Mouse (Mus musculus): ENCODE results near the gene Tmem141. TPM values are rescaled to one million over a fixed set of nuclear protein-coding genes. Genes with fewer than 3 reads are reported as not detected.

Gene Tmem141
- polyA plus RNA-seq (2012; ENCODE audit: insufficient read depth, low replicate concordance) = 0.94 TPM in 1 of 2 replicates, not detected in the other

DNA sequence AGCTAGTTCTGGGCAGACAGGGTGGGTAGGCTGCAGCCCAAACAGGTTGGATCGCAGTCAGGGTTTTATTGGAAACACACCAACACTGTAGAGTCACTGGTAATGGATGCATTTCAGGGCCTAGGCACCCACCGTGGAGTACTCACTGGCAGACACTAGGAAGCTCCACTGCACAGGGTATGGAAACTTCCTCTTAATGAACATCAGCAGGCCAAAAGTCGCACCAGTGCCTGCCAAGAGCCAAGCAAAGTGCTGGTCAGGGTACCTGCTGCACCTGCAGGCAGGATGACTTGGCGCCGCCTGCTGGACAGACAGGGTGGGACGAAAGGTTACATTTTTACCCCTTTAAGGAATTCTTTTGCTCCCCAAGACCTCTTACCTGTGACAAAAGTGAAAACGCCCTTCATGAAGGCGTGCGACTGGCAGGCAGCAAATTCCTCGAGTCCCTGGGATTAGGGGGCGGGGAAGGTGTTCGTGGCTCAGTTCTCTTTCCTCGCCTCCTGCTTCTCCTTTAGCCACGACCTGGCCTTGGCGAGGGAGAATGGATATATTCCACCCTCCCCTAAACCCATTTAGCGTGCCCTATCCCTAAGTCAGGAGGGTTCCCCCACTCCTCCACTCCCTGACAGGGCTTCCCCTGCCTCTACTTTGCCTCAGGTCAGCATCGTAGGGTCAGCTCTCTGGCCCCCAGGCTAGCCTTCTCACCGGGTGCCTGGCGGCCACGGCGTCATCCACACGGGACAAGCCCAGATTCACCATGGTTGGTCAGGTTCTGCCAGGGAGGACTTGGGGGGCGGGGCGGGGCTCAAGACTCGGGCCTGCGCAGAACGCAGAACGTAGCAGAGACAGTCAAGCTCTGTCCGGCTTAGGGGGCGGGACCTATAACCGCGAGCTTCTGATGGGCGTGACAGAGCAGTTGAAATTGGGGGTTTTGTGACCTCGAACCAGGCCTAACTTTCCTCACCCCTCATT is at the start of gene Tmem141:
Tmem141 (minus strand) TSS at position 777 of the 972 bp plus-strand sequence.
- Histone ChIP-seq H3K9me3 (no peaks in the 10 kb centered on the region), H3K36me3 (replicated peaks; ENCODE audit: low read length) (no peaks in the 10 kb centered on the region), H3K4me1 (peaks cover 21% of the 10 kb centered on the region), H3K27me3 (replicated peaks) (peaks cover 88% of the 10 kb centered on the region), H3K4me3 (replicated peaks) (peak within 1 kb of the TSS; percentile 88)
- no peak for TF ChIP-seq GATA1 (IDR thresholded peaks at IDR 0.05; ENCODE audit: borderline replicate concordance, low read length)
- TF ChIP-seq FLI1 (IDR thresholded peaks at IDR 0.05; ENCODE audit: low read length) = no peak

DNA sequence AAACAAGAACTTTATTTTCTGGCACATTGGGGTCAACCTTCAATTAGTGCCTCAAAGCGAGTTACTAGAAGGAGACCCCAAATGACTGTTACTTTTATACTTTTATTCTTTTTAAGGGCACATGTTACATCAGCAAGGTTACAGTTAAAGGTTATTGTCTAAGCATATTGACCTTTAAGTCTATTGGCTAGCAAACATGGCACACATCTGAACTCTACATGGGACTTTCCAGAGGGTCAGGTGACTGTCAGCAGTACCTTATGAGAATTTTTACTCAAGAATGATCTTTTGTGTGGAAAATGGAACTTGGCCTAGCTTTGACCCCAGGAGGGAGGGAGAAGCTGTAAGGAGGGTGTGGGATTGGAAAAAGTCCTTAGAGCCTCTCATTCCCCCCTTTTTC is 44.7 kb upstream of the Tmem141 start:
- no peaks in the 10 kb centered on the region for H3K36me3 ChIP-seq (replicated peaks; ENCODE audit: low read length)
- no peak overlapping the region for H3K4me3 ChIP-seq (replicated peaks)
- H3K4me1 ChIP-seq = no peaks in the 10 kb centered on the region
- TF ChIP-seq FLI1 (IDR thresholded peaks at IDR 0.05; ENCODE audit: low read length) = no peak
- no peak for TF ChIP-seq GATA1 (IDR thresholded peaks at IDR 0.05; ENCODE audit: borderline replicate concordance, low read length)
- 0 out of 2 replicates have a peak, but pooled peaks cover 3% of the 10 kb centered on the region for H3K9me3 ChIP-seq
- H3K27me3 ChIP-seq (replicated peaks) = peaks cover 46% of the 10 kb centered on the region

DNA sequence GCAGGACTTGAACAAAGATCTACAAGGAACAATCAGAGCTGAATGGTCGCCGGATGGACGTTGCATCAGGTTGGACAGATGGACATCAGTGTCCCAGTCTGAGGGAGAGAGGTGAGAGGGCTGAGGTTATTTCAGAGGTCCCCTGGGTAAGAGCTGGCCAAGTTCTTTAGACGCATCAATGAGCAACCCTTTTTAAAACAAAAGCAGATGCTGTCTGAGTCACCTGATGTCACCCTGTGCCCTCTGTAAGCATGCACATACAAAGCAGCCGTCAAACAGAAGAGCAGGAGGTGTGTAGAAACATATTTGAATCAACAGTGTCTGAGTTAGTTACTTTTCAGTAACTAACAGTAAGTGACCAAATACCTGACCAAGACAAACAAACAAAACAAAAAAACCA is 42.3 kb upstream of the Tmem141 start:
- Histone ChIP-seq H3K9me3 (no peaks in the 10 kb centered on the region), H3K36me3 (replicated peaks; ENCODE audit: low read length) (no peaks in the 10 kb centered on the region), H3K4me1 (no peaks in the 10 kb centered on the region), H3K4me3 (replicated peaks) (no peak overlapping the region), H3K27me3 (replicated peaks) (peaks cover 50% of the 10 kb centered on the region)
- TF ChIP-seq FLI1 (IDR thresholded peaks at IDR 0.05; ENCODE audit: low read length) (no peak), GATA1 (IDR thresholded peaks at IDR 0.05; ENCODE audit: borderline replicate concordance, low read length) (no peak)

DNA sequence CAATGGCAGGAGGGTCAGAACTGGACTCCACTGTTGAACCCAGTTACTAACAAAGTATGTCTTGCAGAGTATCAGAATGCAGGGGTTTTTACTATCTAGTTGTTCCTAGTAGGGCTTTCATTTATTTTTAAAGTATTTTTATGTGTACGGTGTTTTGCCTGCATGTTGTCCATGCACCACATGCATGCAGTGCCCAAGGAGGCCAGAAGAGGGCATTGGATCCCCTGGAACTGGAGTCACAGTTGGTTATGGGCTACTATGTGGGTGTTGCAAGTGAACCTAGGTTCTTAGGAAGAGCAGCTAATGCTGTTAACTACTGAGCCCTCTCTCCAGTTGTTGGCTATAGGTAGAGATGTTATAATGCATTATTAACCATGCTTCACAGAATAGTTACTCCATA is 41.7 kb upstream of the Tmem141 start:
- Histone ChIP-seq H3K4me1 (no peaks in the 10 kb centered on the region), H3K9me3 (no peaks in the 10 kb centered on the region), H3K36me3 (replicated peaks; ENCODE audit: low read length) (no peaks in the 10 kb centered on the region), H3K27me3 (replicated peaks) (peaks cover 56% of the 10 kb centered on the region), H3K4me3 (replicated peaks) (no peak overlapping the region)
- TF ChIP-seq FLI1 (IDR thresholded peaks at IDR 0.05; ENCODE audit: low read length) (no peak), GATA1 (IDR thresholded peaks at IDR 0.05; ENCODE audit: borderline replicate concordance, low read length) (no peak)

DNA sequence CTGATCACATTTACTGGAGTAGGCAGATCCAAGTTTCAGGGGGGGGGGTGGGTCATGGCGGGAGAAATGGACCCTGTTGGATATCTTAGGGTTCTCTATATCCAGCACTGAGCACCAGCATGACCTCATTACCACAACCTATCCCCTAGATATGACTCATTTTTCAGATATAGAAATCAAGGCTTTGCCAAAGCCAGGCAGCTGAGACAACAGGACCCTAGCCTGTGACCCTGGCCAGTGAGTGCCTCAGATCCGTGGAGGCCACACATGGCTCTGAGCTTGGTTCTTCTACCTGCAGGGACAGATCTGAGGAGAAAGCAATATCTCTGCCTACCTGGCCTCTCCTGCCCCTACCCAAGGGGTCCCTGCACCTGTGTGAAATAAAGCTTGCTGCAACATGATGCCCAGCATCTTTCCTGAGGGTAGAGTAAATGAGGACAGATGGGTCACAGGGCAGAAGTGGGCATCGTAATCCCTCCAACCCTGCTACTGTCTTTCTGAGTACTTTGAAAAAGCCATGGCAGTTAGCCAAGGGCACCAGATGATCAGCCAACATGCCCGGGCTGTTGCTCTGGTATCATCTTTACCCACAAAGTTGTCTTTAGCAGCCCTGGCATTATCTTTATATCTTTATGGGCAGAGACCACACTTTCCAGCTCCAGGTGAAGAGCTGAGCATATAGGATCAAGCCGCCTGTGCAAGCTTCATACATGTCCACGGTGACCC is 39.6 kb upstream of the Tmem141 start:
- Histone ChIP-seq H3K9me3 (no peaks in the 10 kb centered on the region), H3K27me3 (replicated peaks) (peaks cover 66% of the 10 kb centered on the region), H3K4me1 (no peaks in the 10 kb centered on the region), H3K36me3 (replicated peaks; ENCODE audit: low read length) (no peaks in the 10 kb centered on the region), H3K4me3 (replicated peaks) (no peak overlapping the region)
- TF ChIP-seq FLI1 (IDR thresholded peaks at IDR 0.05; ENCODE audit: low read length) (no peak), GATA1 (IDR thresholded peaks at IDR 0.05; ENCODE audit: borderline replicate concordance, low read length) (no peak)

DNA sequence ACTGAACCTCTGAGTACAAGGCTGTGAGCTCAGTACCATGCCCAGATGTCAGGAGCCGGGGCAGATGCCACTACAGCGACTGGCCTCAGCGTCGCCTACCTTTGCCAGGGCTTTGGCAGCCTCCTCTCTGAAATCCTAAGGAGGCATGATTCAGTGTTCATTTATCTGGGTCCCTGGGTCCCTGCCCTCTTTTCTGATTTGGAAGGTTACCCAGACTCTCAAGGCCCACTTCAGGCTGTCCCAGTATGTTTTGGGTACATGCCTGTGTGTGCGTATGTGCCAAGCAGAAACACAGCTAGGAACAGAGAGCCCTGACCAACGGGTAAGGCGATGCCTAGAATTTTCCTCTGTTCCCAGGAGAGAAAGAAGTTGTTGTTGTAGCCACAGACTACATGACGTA is 38.5 kb upstream of the Tmem141 start:
- TF ChIP-seq FLI1 (IDR thresholded peaks at IDR 0.05; ENCODE audit: low read length) (no peak), GATA1 (IDR thresholded peaks at IDR 0.05; ENCODE audit: borderline replicate concordance, low read length) (no peak)
- H3K36me3 ChIP-seq (replicated peaks; ENCODE audit: low read length) = no peaks in the 10 kb centered on the region
- H3K4me3 ChIP-seq (replicated peaks) = no peak overlapping the region
- no peaks in the 10 kb centered on the region for H3K4me1 ChIP-seq
- H3K27me3 ChIP-seq (replicated peaks) = peaks cover 75% of the 10 kb centered on the region
- H3K9me3 ChIP-seq = no peaks in the 10 kb centered on the region

DNA sequence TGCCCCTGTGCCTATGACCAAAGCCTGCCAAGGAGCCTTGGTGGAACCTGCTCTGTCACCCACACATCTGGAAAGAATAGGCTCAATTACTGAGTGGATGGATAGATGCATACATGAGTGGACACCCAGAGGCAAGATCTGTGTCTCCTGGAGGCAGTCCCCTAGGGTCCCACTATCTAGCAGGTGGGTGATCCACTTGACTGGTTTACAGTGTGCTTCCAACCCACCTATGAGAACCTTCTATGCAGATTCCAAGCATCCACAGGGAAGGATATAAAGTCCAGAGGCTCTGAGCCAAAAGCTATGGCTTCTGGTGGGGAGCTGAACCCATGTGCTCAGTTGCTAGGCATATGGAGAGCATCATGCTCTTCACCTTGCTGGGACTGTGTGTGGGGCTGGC is 35.8 kb upstream of the Tmem141 start, which contains the start of gene Lcn5:
Lcn5 (plus strand) TSS at position 301 of the 400 bp plus-strand sequence.
- no peaks in the 10 kb centered on the region for H3K9me3 ChIP-seq
- peaks cover 89% of the 10 kb centered on the region for H3K27me3 ChIP-seq (replicated peaks)
- no peak for TF ChIP-seq FLI1 (IDR thresholded peaks at IDR 0.05; ENCODE audit: low read length)
- TF ChIP-seq GATA1 (IDR thresholded peaks at IDR 0.05; ENCODE audit: borderline replicate concordance, low read length) = no peak
- no peak within 1 kb of the TSS for H3K4me3 ChIP-seq (replicated peaks)
- no peaks in the 10 kb centered on the region for H3K4me1 ChIP-seq
- H3K36me3 ChIP-seq (replicated peaks; ENCODE audit: low read length) = no peaks in the 10 kb centered on the region

DNA sequence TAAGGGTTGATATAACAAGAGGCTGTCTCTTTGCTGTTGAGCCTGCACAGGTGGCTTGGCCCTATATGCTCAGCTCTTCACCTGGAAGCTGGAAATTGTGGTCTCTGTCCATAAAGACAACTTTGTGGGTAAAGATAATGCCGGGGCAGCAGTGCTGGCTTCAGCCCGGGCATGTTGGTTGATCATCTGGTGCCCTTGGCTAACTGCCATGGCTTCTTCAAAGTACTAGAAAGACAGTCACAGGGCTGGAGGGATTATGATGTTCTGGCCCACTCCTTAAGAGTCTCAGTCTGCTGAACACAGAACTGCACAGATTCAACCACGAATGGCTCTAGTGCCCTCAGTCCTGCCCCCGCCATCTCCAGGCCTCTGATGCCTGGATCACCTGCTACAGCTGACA is 35.4 kb upstream of the Tmem141 start:
- Histone ChIP-seq H3K36me3 (replicated peaks; ENCODE audit: low read length) (no peaks in the 10 kb centered on the region), H3K4me3 (replicated peaks) (no peak overlapping the region), H3K27me3 (replicated peaks) (peaks cover 85% of the 10 kb centered on the region), H3K4me1 (no peaks in the 10 kb centered on the region), H3K9me3 (no peaks in the 10 kb centered on the region)
- TF ChIP-seq GATA1 (IDR thresholded peaks at IDR 0.05; ENCODE audit: borderline replicate concordance, low read length) = no peak
- no peak for TF ChIP-seq FLI1 (IDR thresholded peaks at IDR 0.05; ENCODE audit: low read length)

DNA sequence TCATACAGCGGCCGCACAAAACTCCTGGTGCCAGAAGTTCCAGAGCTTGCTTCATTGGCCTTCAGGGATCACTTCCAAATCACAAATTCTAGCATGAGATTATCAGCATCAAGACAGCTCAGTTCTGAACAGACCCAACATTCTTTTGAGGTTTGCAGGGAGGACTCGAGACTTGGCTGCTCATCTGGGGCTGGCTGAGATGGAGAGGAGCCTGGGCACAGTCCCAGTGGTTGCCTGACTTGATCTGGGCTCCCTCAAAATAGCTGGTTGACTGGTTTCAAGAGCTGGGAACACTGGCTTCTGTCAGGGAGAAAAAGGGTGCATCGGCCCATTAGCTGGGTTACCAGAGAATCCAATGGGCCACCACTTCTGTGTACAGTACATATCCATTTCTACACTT is 34.9 kb upstream of the Tmem141 start:
- TF ChIP-seq FLI1 (IDR thresholded peaks at IDR 0.05; ENCODE audit: low read length) = no peak
- no peak for TF ChIP-seq GATA1 (IDR thresholded peaks at IDR 0.05; ENCODE audit: borderline replicate concordance, low read length)
- Histone ChIP-seq H3K36me3 (replicated peaks; ENCODE audit: low read length) (no peaks in the 10 kb centered on the region), H3K27me3 (replicated peaks) (peaks cover 83% of the 10 kb centered on the region), H3K9me3 (no peaks in the 10 kb centered on the region), H3K4me3 (replicated peaks) (no peak overlapping the region), H3K4me1 (no peaks in the 10 kb centered on the region)
